Mouse (Mus musculus) stomach, postnatal 0 days (tissue): ENCODE data around the gene Cd209f.
"Not testable (repeated sequence)": the region's sequence is repeated elsewhere in the genome, so short reads cannot be mapped to it uniquely, and the experiment has no call there.

Experiments
- CTCF ChIP-seq: IDR thresholded peaks from 2 replicates; pipeline ENCODE4 v1.5.1; 2016; ENCODE audit warnings: antibody characterized with exemption, low read depth, mild to moderate bottlenecking, moderate library complexity
- EP300 ChIP-seq: optimal IDR thresholded peaks from 2 replicates; pipeline ENCODE3; 2016; ENCODE audit warnings: antibody characterized with exemption

GRCm38 (mm10) chr8:4087180-4087722 lies 18.4 kb downstream of the Cd209f start:
- TF ChIP-seq CTCF, EP300: not testable (repeated sequence)
